Mouse (Mus musculus) cortical plate, adult 2 months (tissue): Measurements from ENCODE around the gene Ildr2.

ENCODE experiments used
- CTCF ChIP-seq: fragments of 200-500 bp; IDR thresholded peaks from 2 replicates; pipeline ENCODE4 v1.5.1; 2011; ENCODE audit warnings: mild to moderate bottlenecking, control low read depth, low read length; ENCODE audit not compliant: insufficient read depth; ENCODE audit errors: extremely low read depth
- POLR2A ChIP-seq: fragments of 200-500 bp; IDR thresholded peaks from 2 replicates; pipeline ENCODE4 v1.6.1; 2011; ENCODE audit warnings: mild to moderate bottlenecking, low read length, control low read depth; ENCODE audit not compliant: insufficient read depth; ENCODE audit errors: extremely low read depth

GRCm38 (mm10) chr1:166278786-166279185 lies 24.8 kb downstream of the Ildr2 start:
- TF ChIP-seq POLR2A (no peak), CTCF (no peak)
